Mouse (Mus musculus): Measurements from ENCODE around the gene Rps4x. TPM values are rescaled to one million over a fixed set of nuclear protein-coding genes. Genes with fewer than 3 reads are reported as not detected.

The Rps4x gene
- 1,342 and 1,434 TPM in 2 replicates for total RNA-seq (2017)

GRCm38 (mm10) chrX:102188712-102189497 is at the start of gene Rps4x:
Gene Rps4x, minus strand, starts transcription at chrX:102189394.
- ATAC-seq (ENCODE audit: extremely low read depth, insufficient number of reproducible peaks, low FRiP score, poor library complexity, severe bottlenecking), result peak; percentile 92

DNA sequence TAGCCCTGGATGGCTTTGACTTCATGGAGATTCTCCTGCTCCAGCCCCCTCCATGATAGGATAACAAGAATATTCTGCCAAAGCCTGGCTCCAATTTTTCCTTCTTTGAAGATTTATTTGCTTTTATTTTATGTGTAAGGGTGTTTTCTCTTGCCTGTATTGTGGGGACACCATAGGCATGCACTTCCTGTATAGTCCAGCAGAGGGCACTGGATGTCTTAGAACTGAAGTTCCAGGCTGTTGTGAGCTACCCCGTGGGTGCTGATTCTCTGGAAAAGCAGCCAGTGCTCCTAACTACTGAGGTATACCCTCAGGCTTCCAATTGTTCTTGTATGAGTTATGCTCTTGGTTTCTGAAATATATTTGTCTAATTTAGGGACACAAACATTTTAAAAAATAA is 29.9 kb upstream of the Rps4x start:
- 0 out of 2 replicates have a peak, but pooled peaks have one; percentile 33 for ATAC-seq (ENCODE audit: extremely low read depth, insufficient number of reproducible peaks, low FRiP score, poor library complexity, severe bottlenecking)

DNA sequence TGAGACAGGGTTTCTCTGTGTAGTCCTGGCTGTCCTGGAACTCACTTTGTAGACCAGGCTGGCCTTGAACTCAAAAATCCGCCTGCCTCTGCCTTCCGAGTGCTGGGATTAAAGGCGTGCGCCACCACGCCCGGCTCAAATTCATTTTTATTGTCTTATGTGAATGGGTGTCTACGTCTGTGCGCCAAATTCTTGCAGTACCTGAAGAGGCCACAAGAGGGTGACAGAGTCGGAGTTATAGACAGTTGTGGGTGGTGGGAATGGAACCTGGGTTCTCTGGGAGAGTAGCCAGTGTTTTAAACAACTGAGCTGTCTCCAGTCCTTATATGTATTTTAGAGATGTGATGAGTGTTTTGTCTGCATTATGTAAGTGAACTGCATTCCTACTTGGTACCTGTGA is 26.2 kb upstream of the Rps4x start:
- peak; percentile 41; the same call in 1 of the 2 replicates for ATAC-seq (ENCODE audit: extremely low read depth, insufficient number of reproducible peaks, low FRiP score, poor library complexity, severe bottlenecking)

GRCm38 (mm10) chrX:102190840-102191239 is 1.6 kb upstream of the Rps4x start:
- ATAC-seq (ENCODE audit: extremely low read depth, insufficient number of reproducible peaks, low FRiP score, poor library complexity, severe bottlenecking), result no peak

DNA sequence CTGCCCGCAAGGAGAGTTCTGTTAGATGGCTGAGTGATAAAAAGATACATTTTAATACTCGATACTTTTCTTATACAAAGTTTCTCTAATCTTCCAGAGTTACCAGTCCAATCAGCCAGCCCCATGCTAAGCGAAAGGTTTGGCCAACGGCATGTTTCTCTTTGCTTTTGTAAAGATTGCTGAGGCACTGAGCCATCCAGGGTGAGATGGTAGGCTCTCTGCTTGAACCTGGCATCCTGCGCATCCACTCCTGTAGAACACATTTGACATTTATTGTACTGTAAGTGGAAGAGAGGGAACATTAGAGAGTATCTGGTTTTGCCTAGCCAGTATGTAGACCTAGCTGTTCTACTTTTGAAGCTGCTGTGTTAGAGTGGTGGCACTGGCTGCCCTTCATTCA is 387 bp upstream of the Rps4x start:
- ATAC-seq (ENCODE audit: extremely low read depth, insufficient number of reproducible peaks, low FRiP score, poor library complexity, severe bottlenecking), result no peak

- ATAC-seq (ENCODE audit: extremely low read depth, insufficient number of reproducible peaks, low FRiP score, poor library complexity, severe bottlenecking), result no peak
Observed at GRCm38 (mm10) chrX:102187023-102187699, 2.0 kb downstream of the Rps4x start.

- ATAC-seq (ENCODE audit: extremely low read depth, insufficient number of reproducible peaks, low FRiP score, poor library complexity, severe bottlenecking), result no peak
Observed at GRCm38 (mm10) chrX:102182575-102182974, 6.6 kb downstream of the Rps4x start.

DNA sequence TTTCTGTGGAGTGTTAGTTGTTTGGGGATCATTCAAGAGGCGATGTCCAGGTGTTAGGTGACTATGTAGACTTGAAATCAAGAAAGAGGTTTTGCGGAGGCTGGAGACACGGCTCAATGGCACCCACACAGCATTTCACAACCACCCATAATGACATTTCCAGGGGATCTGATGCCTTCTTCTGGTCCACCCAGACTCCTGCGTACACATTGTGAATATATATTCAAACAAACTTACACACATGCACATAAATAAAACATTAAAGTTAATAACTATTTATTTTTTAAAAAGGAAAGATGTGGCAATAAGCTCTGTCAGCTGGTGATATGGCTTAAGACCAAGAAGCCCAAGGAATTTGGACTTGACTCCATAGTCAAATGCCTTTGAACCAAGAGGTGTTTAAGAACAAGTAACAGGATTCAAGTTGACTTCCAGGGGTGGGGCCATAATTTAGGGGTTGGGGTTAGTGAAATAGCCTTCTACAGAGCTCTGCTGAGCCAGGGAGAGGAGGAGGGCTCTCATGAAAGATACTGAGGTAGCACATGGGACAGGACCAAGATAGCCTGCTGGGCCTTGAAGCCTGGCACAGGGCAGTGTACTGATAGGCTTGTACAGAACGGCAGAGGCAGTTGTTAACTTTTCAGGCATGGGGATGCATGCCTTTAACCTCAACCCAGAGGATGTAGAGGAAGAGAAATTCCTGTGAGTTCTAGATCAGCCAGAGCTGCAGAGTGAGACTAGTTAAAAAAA is 13.5 kb downstream of the Rps4x start:
- ATAC-seq (ENCODE audit: extremely low read depth, insufficient number of reproducible peaks, low FRiP score, poor library complexity, severe bottlenecking), result no peak

- ATAC-seq (ENCODE audit: extremely low read depth, insufficient number of reproducible peaks, low FRiP score, poor library complexity, severe bottlenecking), result no peak
Observed at GRCm38 (mm10) chrX:102170900-102171299, 18.3 kb downstream of the Rps4x start.

- no peak for ATAC-seq (ENCODE audit: extremely low read depth, insufficient number of reproducible peaks, low FRiP score, poor library complexity, severe bottlenecking)
Observed at GRCm38 (mm10) chrX:102170135-102170534, 19.1 kb downstream of the Rps4x start.

DNA sequence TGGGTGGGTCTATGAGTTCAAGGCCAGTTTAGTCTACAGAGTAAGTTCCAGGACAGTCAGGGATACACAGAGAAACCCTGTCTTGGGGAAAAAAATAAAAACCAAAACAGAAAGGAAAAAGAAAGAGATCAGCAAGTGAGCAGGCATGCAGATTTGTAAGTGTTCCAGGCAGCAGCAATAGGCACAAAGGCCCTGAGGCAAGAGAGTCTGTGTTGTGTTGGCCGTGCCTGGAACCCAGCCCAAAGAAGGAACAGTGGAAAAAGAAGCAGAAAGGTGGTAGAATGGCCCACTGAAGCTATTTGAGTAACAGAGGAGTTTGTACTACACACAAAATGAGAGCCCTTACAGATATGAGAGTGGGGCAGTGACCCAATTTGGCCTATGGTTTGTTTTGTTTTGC is 19.5 kb downstream of the Rps4x start:
- ATAC-seq (ENCODE audit: extremely low read depth, insufficient number of reproducible peaks, low FRiP score, poor library complexity, severe bottlenecking), result no peak

DNA sequence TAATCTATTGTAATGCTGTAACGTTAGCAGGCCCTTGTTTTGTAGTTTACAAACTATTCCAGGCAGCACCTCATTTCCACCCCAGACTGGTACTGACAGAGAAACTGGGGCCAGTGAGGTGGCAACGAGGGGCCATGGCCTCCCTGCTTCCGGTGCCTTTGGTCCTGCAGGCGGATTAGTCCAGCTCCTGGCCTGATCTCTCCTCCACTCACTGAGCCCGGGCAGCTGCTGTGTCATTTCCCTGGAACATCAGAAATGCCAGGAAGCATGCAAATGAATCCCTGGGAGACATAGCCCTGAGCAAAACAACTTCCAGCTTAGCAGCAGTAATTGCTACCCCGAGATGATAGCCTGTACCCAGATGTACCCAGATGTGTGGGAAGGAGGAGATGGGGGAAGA is 22.2 kb downstream of the Rps4x start:
- no peak for ATAC-seq (ENCODE audit: extremely low read depth, insufficient number of reproducible peaks, low FRiP score, poor library complexity, severe bottlenecking)

DNA sequence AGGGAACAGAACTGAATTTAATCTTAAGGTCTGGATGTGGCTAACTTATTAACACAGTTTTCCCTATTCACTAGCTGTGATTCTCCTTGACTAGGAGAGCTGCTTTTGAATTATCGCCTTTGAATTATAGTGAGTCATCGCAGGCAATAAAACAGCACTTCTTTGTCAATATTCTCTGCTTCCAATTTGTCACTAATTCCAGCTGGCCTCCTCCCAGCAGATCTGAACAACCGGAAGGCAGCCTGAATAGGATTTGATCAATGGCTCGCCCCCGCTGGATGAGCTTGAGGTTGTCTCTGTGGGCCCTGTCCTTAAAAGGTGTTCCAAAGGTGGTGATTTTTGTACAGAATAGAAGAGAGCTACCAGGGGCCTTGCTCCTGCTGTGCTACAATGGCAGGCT is 22.7 kb downstream of the Rps4x start:
- ATAC-seq (ENCODE audit: extremely low read depth, insufficient number of reproducible peaks, low FRiP score, poor library complexity, severe bottlenecking), result no peak

DNA sequence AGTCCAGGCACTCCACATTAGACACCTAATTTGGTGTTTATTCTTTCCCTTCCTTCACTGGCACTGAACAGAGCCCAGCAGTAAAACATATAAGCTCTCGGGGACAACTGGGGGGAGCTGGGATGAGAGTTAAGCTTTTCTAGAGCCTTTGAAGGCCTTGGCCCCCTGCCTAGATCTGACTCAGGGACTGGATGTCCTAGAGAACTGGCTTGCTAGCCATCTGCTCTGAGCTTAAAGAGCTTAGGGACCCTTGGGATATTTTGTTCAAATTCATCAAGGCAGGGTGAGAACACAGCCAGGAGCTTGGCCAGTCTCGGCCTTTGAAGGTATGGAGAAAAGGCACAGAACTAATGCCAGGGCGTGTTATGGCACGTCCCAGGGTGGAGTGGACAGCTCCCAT is 25.7 kb downstream of the Rps4x start:
- no peak for ATAC-seq (ENCODE audit: extremely low read depth, insufficient number of reproducible peaks, low FRiP score, poor library complexity, severe bottlenecking)

GRCm38 (mm10) chrX:102163096-102163495 is 26.1 kb downstream of the Rps4x start:
- ATAC-seq (ENCODE audit: extremely low read depth, insufficient number of reproducible peaks, low FRiP score, poor library complexity, severe bottlenecking), result no peak

DNA sequence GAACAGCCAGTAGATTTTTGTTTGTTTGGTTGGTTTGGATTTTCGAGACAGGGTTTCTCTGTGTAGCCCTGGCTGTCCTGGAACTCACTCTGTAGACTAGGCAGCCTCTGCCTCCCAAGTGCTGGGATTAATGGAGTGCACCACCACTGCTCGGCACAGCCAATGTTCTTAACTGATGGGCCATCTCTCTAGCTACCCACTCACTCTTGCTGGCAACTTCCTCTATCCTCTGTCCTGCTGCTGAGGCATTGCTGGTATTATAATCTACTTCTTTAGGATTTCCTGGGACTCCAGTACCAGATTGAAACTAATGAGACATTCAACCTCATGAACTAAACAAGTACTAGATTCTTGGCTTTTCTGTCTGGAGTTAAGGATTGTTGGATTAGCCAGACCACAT is 28.7 kb downstream of the Rps4x start:
- no peak for ATAC-seq (ENCODE audit: extremely low read depth, insufficient number of reproducible peaks, low FRiP score, poor library complexity, severe bottlenecking)

- ATAC-seq (ENCODE audit: extremely low read depth, insufficient number of reproducible peaks, low FRiP score, poor library complexity, severe bottlenecking), result no peak
Observed at GRCm38 (mm10) chrX:102159778-102160177, 29.4 kb downstream of the Rps4x start.

DNA sequence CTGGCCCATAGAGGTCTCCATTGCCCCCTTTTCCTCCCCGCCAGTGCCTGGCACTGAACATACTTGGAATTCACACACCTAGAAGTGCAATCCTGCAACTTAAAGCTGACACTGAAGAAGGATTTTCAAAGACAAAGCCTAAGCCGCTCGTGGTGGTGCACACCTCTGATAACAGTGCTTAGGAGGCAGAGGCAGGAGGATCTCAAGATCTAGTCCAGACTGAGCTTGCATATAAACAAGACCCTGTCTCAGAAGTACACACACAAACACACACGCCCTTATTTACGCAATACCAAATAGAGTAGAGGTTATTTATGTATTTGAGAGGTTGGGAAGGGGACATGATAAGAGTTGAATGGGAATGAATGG is 31.8 kb downstream of the Rps4x start:
- no peak for ATAC-seq (ENCODE audit: extremely low read depth, insufficient number of reproducible peaks, low FRiP score, poor library complexity, severe bottlenecking)

GRCm38 (mm10) chrX:102156618-102157422 is 32.4 kb downstream of the Rps4x start, which contains the start of gene Ercc6l:
Gene Ercc6l, minus strand, starts transcription at chrX:102157091.
- peak; percentile 95 for ATAC-seq (ENCODE audit: extremely low read depth, insufficient number of reproducible peaks, low FRiP score, poor library complexity, severe bottlenecking)

Data from neutrophil, adult 5-6 weeks (primary cell).